Mouse (Mus musculus): ENCODE results near the gene Pde6g. TPM values are rescaled to one million over a fixed set of nuclear protein-coding genes. Genes with fewer than 3 reads are reported as not detected.

The Pde6g gene
- polyA plus RNA-seq (2015; fragmentation: Nextera tagmentation; extraction: Ambion mirVana), result 0.14 and 0.29 TPM in 2 replicates

GRCm38 (mm10) chr11:120453306-120453705 is at the start of gene Pde6g:
Gene Pde6g, minus strand, starts transcription at chr11:120453500.
- Histone ChIP-seq H3K36me3 (peaks cover 3% of the 10 kb centered on the region; the same call in 1 of the 2 replicates), H3K27me3 (no peaks in the 10 kb centered on the region), H3K4me2 (no peak within 1 kb of the TSS), H3K9me3 (replicated peaks) (no peaks in the 10 kb centered on the region), H3K9ac (no peak within 1 kb of the TSS), H3K4me3 (no peak within 1 kb of the TSS), H3K27ac (no peak within 1 kb of the TSS), H3K4me1 (replicated peaks) (peaks cover 14% of the 10 kb centered on the region)
- WGBS, result 76% methylated on average over 4 of the region's 4 CpGs
- no peak for ATAC-seq (replicated peaks; ENCODE audit: insufficient number of reproducible peaks, insufficient read depth, low FRiP score, low read depth)

GRCm38 (mm10) chr11:120501701-120502100 is 48.4 kb upstream of the Pde6g start:
- WGBS, result 83% methylated on average over 4 of the region's 4 CpGs

GRCm38 (mm10) chr11:120501018-120501417 is 47.7 kb upstream of the Pde6g start:
- whole genome bisulfite sequencing, result 66% methylated on average over 6 of the region's 6 CpGs
- Histone ChIP-seq H3K9ac (no peak overlapping the region), H3K9me3 (replicated peaks) (no peaks in the 10 kb centered on the region), H3K4me1 (replicated peaks) (peaks cover 7% of the 10 kb centered on the region), H3K27me3 (0 out of 2 replicates have a peak, but pooled peaks cover 4% of the 10 kb centered on the region), H3K4me2 (no peak overlapping the region), H3K27ac (no peak overlapping the region), H3K4me3 (no peak overlapping the region), H3K36me3 (peaks cover 29% of the 10 kb centered on the region)
- no peak for ATAC-seq (replicated peaks; ENCODE audit: insufficient number of reproducible peaks, insufficient read depth, low FRiP score, low read depth)

More at GRCm38 (mm10) chr11:120501701-120502100, 48.4 kb upstream of the Pde6g start:
- peaks cover 7% of the 10 kb centered on the region for H3K4me1 ChIP-seq (replicated peaks)
- H3K9me3 ChIP-seq (replicated peaks), result no peaks in the 10 kb centered on the region
- H3K4me2 ChIP-seq, result no peak overlapping the region
- no peak overlapping the region for H3K27ac ChIP-seq
- 0 out of 2 replicates have a peak, but pooled peaks cover 4% of the 10 kb centered on the region for H3K27me3 ChIP-seq
- H3K36me3 ChIP-seq, result peaks cover 23% of the 10 kb centered on the region
- H3K9ac ChIP-seq, result no peak overlapping the region
- ATAC-seq (replicated peaks; ENCODE audit: insufficient number of reproducible peaks, insufficient read depth, low FRiP score, low read depth), result no peak
- no peak overlapping the region for H3K4me3 ChIP-seq

GRCm38 (mm10) chr11:120500357-120500756 is 47.1 kb upstream of the Pde6g start:
- Histone ChIP-seq H3K9ac (no peak overlapping the region), H3K4me2 (no peak overlapping the region), H3K36me3 (peaks cover 35% of the 10 kb centered on the region), H3K9me3 (replicated peaks) (no peaks in the 10 kb centered on the region), H3K4me3 (no peak overlapping the region), H3K27me3 (0 out of 2 replicates have a peak, but pooled peaks cover 4% of the 10 kb centered on the region), H3K27ac (no peak overlapping the region), H3K4me1 (replicated peaks) (peaks cover 7% of the 10 kb centered on the region)
- ATAC-seq (replicated peaks; ENCODE audit: insufficient number of reproducible peaks, insufficient read depth, low FRiP score, low read depth), result no peak
- WGBS, result 4% methylated on average over 3 of the region's 3 CpGs

- H3K27me3 ChIP-seq, result 0 out of 2 replicates have a peak, but pooled peaks cover 4% of the 10 kb centered on the region
- H3K36me3 ChIP-seq, result peaks cover 39% of the 10 kb centered on the region
- H3K4me2 ChIP-seq, result no peak overlapping the region
- WGBS, result 78% methylated on average over 6 of the region's 6 CpGs
- H3K4me1 ChIP-seq (replicated peaks), result peaks cover 7% of the 10 kb centered on the region
- no peaks in the 10 kb centered on the region for H3K9me3 ChIP-seq (replicated peaks)
- no peak for ATAC-seq (replicated peaks; ENCODE audit: insufficient number of reproducible peaks, insufficient read depth, low FRiP score, low read depth)
- no peak overlapping the region for H3K27ac ChIP-seq
- H3K9ac ChIP-seq, result no peak overlapping the region
- no peak overlapping the region for H3K4me3 ChIP-seq
These were observed 46.6 kb upstream of the Pde6g start for GRCm38 (mm10) chr11:120499894-120500293.

GRCm38 (mm10) chr11:120498891-120499290 is 45.6 kb upstream of the Pde6g start:
- Histone ChIP-seq H3K27me3 (0 out of 2 replicates have a peak, but pooled peaks cover 4% of the 10 kb centered on the region), H3K9me3 (replicated peaks) (no peaks in the 10 kb centered on the region), H3K36me3 (peaks cover 46% of the 10 kb centered on the region), H3K9ac (no peak overlapping the region), H3K27ac (no peak overlapping the region), H3K4me3 (no peak overlapping the region), H3K4me1 (replicated peaks) (peaks cover 7% of the 10 kb centered on the region), H3K4me2 (no peak overlapping the region)
- no peak for ATAC-seq (replicated peaks; ENCODE audit: insufficient number of reproducible peaks, insufficient read depth, low FRiP score, low read depth)
- 78% methylated on average over 5 of the region's 5 CpGs for WGBS

- peaks cover 46% of the 10 kb centered on the region for H3K36me3 ChIP-seq
- H3K9me3 ChIP-seq (replicated peaks), result no peaks in the 10 kb centered on the region
- peaks cover 11% of the 10 kb centered on the region for H3K4me1 ChIP-seq (replicated peaks)
- ATAC-seq (replicated peaks; ENCODE audit: insufficient number of reproducible peaks, insufficient read depth, low FRiP score, low read depth), result no peak
- no peak overlapping the region for H3K4me3 ChIP-seq
- H3K9ac ChIP-seq, result no peak overlapping the region
- no peak overlapping the region for H3K27ac ChIP-seq
- 90% methylated on average over 12 of the region's 12 CpGs for WGBS
- 0 out of 2 replicates have a peak, but pooled peaks cover 4% of the 10 kb centered on the region for H3K27me3 ChIP-seq
- H3K4me2 ChIP-seq, result no peak overlapping the region
These were observed 44.9 kb upstream of the Pde6g start for GRCm38 (mm10) chr11:120498226-120498625.

- H3K4me2 ChIP-seq, result no peak overlapping the region
- H3K4me3 ChIP-seq, result no peak overlapping the region
- WGBS, result 91% methylated on average over 3 of the region's 3 CpGs
- H3K36me3 ChIP-seq, result peaks cover 46% of the 10 kb centered on the region
- H3K9ac ChIP-seq, result no peak overlapping the region
- no peaks in the 10 kb centered on the region for H3K27me3 ChIP-seq
- H3K4me1 ChIP-seq (replicated peaks), result peaks cover 18% of the 10 kb centered on the region
- H3K9me3 ChIP-seq (replicated peaks), result no peaks in the 10 kb centered on the region
- H3K27ac ChIP-seq, result no peak overlapping the region
- no peak for ATAC-seq (replicated peaks; ENCODE audit: insufficient number of reproducible peaks, insufficient read depth, low FRiP score, low read depth)
These were observed 44.1 kb upstream of the Pde6g start for GRCm38 (mm10) chr11:120497436-120497835.

- Histone ChIP-seq H3K4me3 (no peak overlapping the region), H3K9ac (no peak overlapping the region), H3K36me3 (peaks cover 47% of the 10 kb centered on the region), H3K27me3 (no peaks in the 10 kb centered on the region), H3K27ac (no peak overlapping the region), H3K9me3 (replicated peaks) (no peaks in the 10 kb centered on the region), H3K4me1 (replicated peaks) (peaks cover 32% of the 10 kb centered on the region), H3K4me2 (no peak overlapping the region)
- WGBS, result 79% methylated on average over 3 of the region's 3 CpGs
- no peak for ATAC-seq (replicated peaks; ENCODE audit: insufficient number of reproducible peaks, insufficient read depth, low FRiP score, low read depth)
These were observed 40.6 kb upstream of the Pde6g start for GRCm38 (mm10) chr11:120493911-120494310.

- ATAC-seq (replicated peaks; ENCODE audit: insufficient number of reproducible peaks, insufficient read depth, low FRiP score, low read depth), result no peak
- Histone ChIP-seq H3K36me3 (peaks cover 47% of the 10 kb centered on the region), H3K9ac (peak overlapping the region; percentile 89; the same call in 1 of the 2 replicates), H3K9me3 (replicated peaks) (no peaks in the 10 kb centered on the region), H3K27me3 (no peaks in the 10 kb centered on the region), H3K4me1 (replicated peaks) (peaks cover 37% of the 10 kb centered on the region), H3K4me3 (peak overlapping the region; percentile 78), H3K27ac (peak overlapping the region; percentile 85), H3K4me2 (peak overlapping the region; percentile 97)
- WGBS, result 61% methylated on average over 3 of the region's 3 CpGs
These were observed 40.1 kb upstream of the Pde6g start for GRCm38 (mm10) chr11:120493351-120493750.

GRCm38 (mm10) chr11:120492878-120493203 is 39.5 kb upstream of the Pde6g start:
- H3K27ac ChIP-seq, result peak overlapping the region; percentile 85
- 30% methylated on average over 3 of the region's 3 CpGs for whole genome bisulfite sequencing
- ATAC-seq (replicated peaks; ENCODE audit: insufficient number of reproducible peaks, insufficient read depth, low FRiP score, low read depth), result no peak
- H3K9me3 ChIP-seq (replicated peaks), result no peaks in the 10 kb centered on the region
- peak overlapping the region; percentile 89 for H3K9ac ChIP-seq
- H3K36me3 ChIP-seq, result peaks cover 47% of the 10 kb centered on the region
- no peaks in the 10 kb centered on the region for H3K27me3 ChIP-seq
- H3K4me1 ChIP-seq (replicated peaks), result peaks cover 37% of the 10 kb centered on the region
- H3K4me2 ChIP-seq, result peak overlapping the region; percentile 97
- peak overlapping the region; percentile 78 for H3K4me3 ChIP-seq

Data from heart, embryonic 15.5 days (tissue).